Mouse (Mus musculus) heart, embryonic 11.5 days (tissue): Measurements from ENCODE around the gene Chst11. TPM values are rescaled to one million over a fixed set of nuclear protein-coding genes. Genes with fewer than 3 reads are reported as not detected.

ENCODE experiments used
- ATAC-seq: fragments of 200-750 bp; cut with Nextera tagmentation; replicated peaks from 2 replicates; pipeline ENCODE4 v1.8.0; 2017; ENCODE audit warnings: moderate library complexity; ENCODE audit not compliant: insufficient number of reproducible peaks, low FRiP score, low TSS enrichment
- H3K27ac ChIP-seq: fragments of 300-500 bp; sonication (generic); 2 replicates; pipeline ENCODE4 v1.5.1; 2014; ENCODE audit warnings: mild to moderate bottlenecking, low read depth, low read length
- H3K27me3 ChIP-seq: fragments of 300-500 bp; sonication (generic); 2 replicates; pipeline ENCODE4 v1.6.1; 2014; ENCODE audit warnings: mild to moderate bottlenecking, low read length, mixed read lengths; ENCODE audit not compliant: control insufficient read depth, insufficient read depth
- H3K36me3 ChIP-seq: fragments of 300-500 bp; sonication (generic); 2 replicates; pipeline ENCODE4 v1.6.1; 2014; ENCODE audit warnings: mild to moderate bottlenecking, low read length, moderate library complexity, mixed read lengths; ENCODE audit not compliant: control insufficient read depth, insufficient read depth
- H3K4me1 ChIP-seq: fragments of 300-500 bp; sonication (generic); 2 replicates; pipeline ENCODE4 v1.6.1; 2014; ENCODE audit warnings: low read length; ENCODE audit not compliant: control insufficient read depth, insufficient read depth
- H3K4me2 ChIP-seq: fragments of 300-500 bp; sonication (generic); 2 replicates; pipeline ENCODE4 v1.6.1; 2014; ENCODE audit warnings: mild to moderate bottlenecking, moderate library complexity
- H3K4me3 ChIP-seq: fragments of 300-500 bp; sonication (generic); 2 replicates; pipeline ENCODE4 v1.5.1; 2014; ENCODE audit warnings: low read depth, low read length
- H3K9ac ChIP-seq: fragments of 300-500 bp; sonication (generic); 2 replicates; pipeline ENCODE4 v1.6.1; 2014; ENCODE audit warnings: mild to moderate bottlenecking, low read depth, low read length, moderate library complexity
- H3K9me3 ChIP-seq: fragments of 300-500 bp; sonication (generic); replicated peaks from 2 replicates; pipeline ENCODE4 v1.6.1; 2016; ENCODE audit warnings: low read length; ENCODE audit not compliant: control insufficient read depth
- WGBS: fragments of 180-500 bp; shearing (Covaris S2); extraction: QIAGEN DNeasy Blood & Tissue Kit; methylation state at CpG from one replicate; pipeline ENCODE4 v1.1.7; 2014; ENCODE audit not compliant: insufficient replicate concordance; 5-methylcytosine and 5-hydroxymethylcytosine counted together
- polyA plus RNA-seq: library from polyadenylated mRNA; unstranded; fragments of >200 nt; fragmentation: Nextera tagmentation; extraction: Ambion mirVana; gene quantifications from 2 replicates; pipeline ENCODE4 v1.2.1, GENCODE M21; 2014

Gene Chst11
- polyA plus RNA-seq, 1 experiment from 2014 or later: 3.1 TPM

DNA sequence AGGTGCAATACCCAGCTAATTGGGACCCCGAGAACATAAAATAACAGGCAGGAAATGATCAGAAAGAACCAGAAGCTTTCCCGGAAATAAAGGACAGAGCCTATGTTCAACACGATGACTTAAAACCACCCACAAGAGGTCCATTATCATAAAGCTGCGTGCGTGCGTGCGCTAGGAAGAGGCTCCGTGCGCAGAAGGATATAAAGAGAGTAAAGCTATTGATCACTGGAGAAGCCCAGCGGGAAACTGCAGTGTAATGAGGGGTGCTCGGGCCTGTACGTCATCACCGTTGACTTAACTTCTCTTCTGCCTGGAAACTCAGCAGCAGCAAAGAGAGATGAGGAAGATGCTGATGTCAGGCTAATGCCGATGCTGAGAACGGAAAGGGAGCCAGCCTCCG, 224.8 kb downstream of the Chst11 start:
- WGBS: 76% methylated on average over 16 of the region's 16 CpGs
- H3K27ac ChIP-seq: no peak overlapping the region
- no peaks in the 10 kb centered on the region for H3K36me3 ChIP-seq
- H3K4me3 ChIP-seq: no peak overlapping the region
- H3K4me1 ChIP-seq: 0 out of 2 replicates have a peak, but pooled peaks cover 3% of the 10 kb centered on the region
- H3K4me2 ChIP-seq: no peak overlapping the region
- H3K27me3 ChIP-seq: no peaks in the 10 kb centered on the region
- H3K9me3 ChIP-seq: 0 out of 2 replicates have a peak, but pooled peaks cover 2% of the 10 kb centered on the region
- no peak overlapping the region for H3K9ac ChIP-seq
- ATAC-seq: no peak

DNA sequence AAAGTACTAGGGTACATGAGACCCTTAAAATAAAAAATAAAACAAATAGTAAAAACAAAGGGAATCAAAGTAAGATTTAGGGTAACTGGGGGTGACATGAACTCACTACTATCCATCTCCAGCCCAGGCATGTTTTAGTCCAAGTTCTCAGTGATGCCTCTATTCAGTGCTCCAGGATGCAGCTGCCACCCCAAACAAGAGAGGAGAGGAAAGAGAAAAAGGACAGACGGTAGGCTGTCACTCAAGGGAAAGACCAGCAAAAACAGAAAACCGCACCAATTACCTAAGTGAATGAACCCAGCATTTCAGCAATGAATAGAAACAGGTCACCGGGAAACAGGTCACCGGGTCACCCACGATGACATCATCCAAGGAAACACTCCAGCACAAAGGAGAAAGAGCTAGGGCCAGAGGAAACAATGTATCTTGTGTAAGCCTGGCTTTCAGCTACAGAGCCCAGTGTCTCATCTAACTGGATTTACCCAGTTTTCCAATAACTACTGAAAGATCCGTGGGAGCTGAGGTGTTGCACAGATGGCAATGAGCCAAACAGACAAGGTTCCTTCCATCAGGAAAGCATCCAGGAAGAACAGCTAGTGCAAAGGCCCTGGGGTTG, 225.8 kb downstream of the Chst11 start:
- Histone ChIP-seq H3K4me3 (no peak overlapping the region), H3K9me3 (0 out of 2 replicates have a peak, but pooled peaks cover 2% of the 10 kb centered on the region), H3K4me2 (no peak overlapping the region), H3K36me3 (no peaks in the 10 kb centered on the region), H3K27me3 (no peaks in the 10 kb centered on the region), H3K9ac (no peak overlapping the region), H3K27ac (no peak overlapping the region), H3K4me1 (0 out of 2 replicates have a peak, but pooled peaks cover 3% of the 10 kb centered on the region)
- WGBS: 47% methylated on average over 6 of the region's 6 CpGs
- no peak for ATAC-seq

DNA sequence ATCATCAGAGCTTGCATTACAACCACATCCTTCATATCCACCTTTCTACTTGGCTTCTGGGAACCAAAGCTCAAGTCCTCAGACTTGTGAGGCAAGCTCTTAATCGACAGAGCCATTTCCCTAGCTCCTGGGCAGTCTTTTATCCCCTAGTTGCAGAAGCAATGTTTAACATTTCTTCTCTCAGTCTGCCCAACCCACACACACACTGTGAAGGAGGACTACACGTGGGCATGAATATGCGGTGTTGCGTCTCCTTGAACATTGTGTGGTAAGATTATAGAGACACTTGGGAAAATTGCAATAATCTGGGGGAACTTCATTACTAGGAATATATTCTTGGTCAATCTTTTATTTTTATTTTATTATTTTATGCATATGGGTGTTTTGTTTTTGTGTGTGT, 227.3 kb downstream of the Chst11 start:
- no peak for ATAC-seq
- 88% methylated on average over 4 of the region's 4 CpGs for WGBS
- no peaks in the 10 kb centered on the region for H3K27me3 ChIP-seq

DNA sequence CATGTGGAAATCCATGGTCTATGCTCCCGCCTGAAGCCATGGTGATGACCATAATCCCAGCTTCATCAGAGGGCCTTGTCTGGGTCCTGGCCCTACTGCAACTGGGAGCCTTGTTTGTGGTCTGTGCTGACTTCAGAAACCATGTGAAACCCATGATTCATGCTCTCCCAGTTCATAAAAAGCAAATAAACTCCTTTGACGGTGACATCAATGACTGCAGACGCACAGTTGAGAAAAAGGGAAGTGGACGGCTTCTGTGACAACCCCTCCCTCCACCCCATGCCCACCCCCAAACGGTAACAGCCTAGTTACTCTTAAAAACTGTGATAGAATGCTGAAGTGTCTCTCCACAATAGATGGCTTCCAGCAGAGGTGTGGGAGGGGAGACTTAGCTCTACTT, 230.3 kb downstream of the Chst11 start:
- Histone ChIP-seq H3K4me1 (0 out of 2 replicates have a peak, but pooled peaks cover 3% of the 10 kb centered on the region), H3K4me2 (no peak overlapping the region), H3K27ac (no peak overlapping the region), H3K4me3 (no peak overlapping the region), H3K9ac (no peak overlapping the region), H3K27me3 (no peaks in the 10 kb centered on the region), H3K9me3 (0 out of 2 replicates have a peak, but pooled peaks cover 2% of the 10 kb centered on the region), H3K36me3 (no peaks in the 10 kb centered on the region)
- no peak for ATAC-seq
- 52% methylated on average over 5 of the region's 5 CpGs for WGBS

More for the DNA sequence above, 227.3 kb downstream of the Chst11 start:
- Histone ChIP-seq H3K36me3 (no peaks in the 10 kb centered on the region), H3K4me2 (no peak overlapping the region), H3K4me3 (no peak overlapping the region), H3K4me1 (0 out of 2 replicates have a peak, but pooled peaks cover 3% of the 10 kb centered on the region), H3K9ac (no peak overlapping the region), H3K27ac (no peak overlapping the region), H3K9me3 (0 out of 2 replicates have a peak, but pooled peaks cover 2% of the 10 kb centered on the region)

DNA sequence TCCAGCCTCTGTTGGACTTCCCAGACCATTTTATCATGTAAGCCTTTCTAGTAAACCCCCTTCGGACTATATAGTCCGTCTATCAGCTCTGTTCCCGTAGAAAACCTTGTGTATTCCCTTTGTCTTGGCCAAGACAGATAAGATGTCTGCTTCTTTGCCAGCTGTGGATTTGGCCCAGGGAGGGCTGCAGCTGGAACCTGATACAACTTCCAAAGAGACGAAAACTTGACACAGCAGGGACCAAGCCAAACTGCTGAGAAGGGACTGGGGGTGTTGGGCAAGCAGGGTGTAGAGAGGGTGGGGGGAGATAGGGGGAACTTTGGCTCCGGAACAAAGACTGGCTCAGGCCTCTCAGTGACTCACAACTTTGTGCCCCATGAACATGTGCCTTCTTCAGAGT, 232.0 kb downstream of the Chst11 start:
- H3K27me3 ChIP-seq: no peaks in the 10 kb centered on the region
- H3K9ac ChIP-seq: no peak overlapping the region
- H3K4me1 ChIP-seq: no peaks in the 10 kb centered on the region
- H3K36me3 ChIP-seq: no peaks in the 10 kb centered on the region
- H3K27ac ChIP-seq: no peak overlapping the region
- no peak overlapping the region for H3K4me3 ChIP-seq
- WGBS: 28% methylated on average over 5 of the region's 5 CpGs
- H3K9me3 ChIP-seq: 0 out of 2 replicates have a peak, but pooled peaks cover 2% of the 10 kb centered on the region
- ATAC-seq: no peak; the same call in 1 of the 2 replicates
- H3K4me2 ChIP-seq: no peak overlapping the region

DNA sequence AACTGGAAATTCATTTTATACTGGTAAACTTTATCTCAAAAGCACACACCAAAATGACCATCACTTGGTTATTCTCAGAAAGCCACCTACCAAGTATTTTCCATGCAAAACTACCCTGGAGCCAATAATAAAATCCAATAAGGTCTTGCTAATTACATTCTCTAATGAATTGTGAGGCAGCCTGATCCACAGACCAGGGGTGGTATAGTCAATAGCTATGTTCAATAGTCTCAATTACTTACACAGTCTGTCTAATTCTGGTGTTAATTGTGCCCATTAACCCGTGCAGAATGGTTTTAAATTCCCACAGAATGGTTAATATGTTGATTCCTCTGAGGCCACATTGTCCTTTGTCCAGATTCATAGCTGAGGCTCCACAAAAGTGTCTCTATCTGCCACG, 233.5 kb downstream of the Chst11 start:
- no peaks in the 10 kb centered on the region for H3K9me3 ChIP-seq
- no peaks in the 10 kb centered on the region for H3K27me3 ChIP-seq
- H3K27ac ChIP-seq: no peak overlapping the region
- H3K4me2 ChIP-seq: no peak overlapping the region
- H3K4me3 ChIP-seq: no peak overlapping the region
- H3K9ac ChIP-seq: no peak overlapping the region
- no peak for ATAC-seq
- WGBS: 71% methylated on average over 2 of the region's 2 CpGs
- no peaks in the 10 kb centered on the region for H3K4me1 ChIP-seq
- no peaks in the 10 kb centered on the region for H3K36me3 ChIP-seq

DNA sequence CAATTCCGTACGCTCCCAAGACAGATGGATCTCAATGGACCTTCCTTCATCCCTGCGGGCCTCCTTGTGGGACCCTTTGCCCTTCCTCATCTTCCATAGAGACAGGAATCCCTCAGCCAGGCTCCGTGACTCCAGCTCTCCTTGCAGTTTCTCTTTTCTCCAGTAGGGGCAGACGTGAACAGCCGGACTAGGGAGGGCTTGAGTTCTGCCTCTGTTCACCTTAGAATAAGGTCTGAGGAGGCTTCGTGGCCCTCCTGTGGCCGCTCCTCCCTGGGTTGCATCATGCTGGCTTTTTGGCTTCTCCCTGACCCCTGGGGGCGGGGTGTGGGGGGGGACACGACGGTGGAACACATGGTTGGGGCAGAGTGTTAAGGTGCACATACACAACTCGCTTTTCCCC, 234.4 kb downstream of the Chst11 start:
- H3K27ac ChIP-seq: no peak overlapping the region
- WGBS: 29% methylated on average over 12 of the region's 12 CpGs
- no peaks in the 10 kb centered on the region for H3K9me3 ChIP-seq
- H3K4me1 ChIP-seq: no peaks in the 10 kb centered on the region
- H3K36me3 ChIP-seq: no peaks in the 10 kb centered on the region
- ATAC-seq: no peak
- no peak overlapping the region for H3K4me3 ChIP-seq
- H3K27me3 ChIP-seq: no peaks in the 10 kb centered on the region
- H3K4me2 ChIP-seq: no peak overlapping the region
- H3K9ac ChIP-seq: no peak overlapping the region

DNA sequence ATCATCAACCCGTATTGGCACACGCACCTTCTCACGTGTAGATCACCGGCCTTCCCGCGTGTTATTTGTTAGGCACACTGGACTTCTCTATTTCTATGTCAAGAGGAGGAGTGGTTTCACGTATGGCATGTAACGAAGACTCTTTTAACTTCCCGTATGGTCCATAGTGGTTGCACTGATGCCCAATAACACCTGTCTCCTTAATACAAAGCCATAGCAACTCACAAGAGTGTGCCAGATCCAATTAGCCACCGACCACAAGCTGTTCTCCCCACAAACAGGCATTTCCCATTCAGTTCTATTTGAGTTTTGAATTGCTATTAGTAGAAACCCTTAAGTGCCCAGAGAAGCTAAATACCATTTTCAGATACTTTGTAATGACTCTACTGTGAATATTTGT, 234.9 kb downstream of the Chst11 start:
- Histone ChIP-seq H3K4me1 (no peaks in the 10 kb centered on the region), H3K36me3 (no peaks in the 10 kb centered on the region), H3K27ac (no peak overlapping the region), H3K27me3 (no peaks in the 10 kb centered on the region), H3K4me3 (no peak overlapping the region), H3K9me3 (no peaks in the 10 kb centered on the region), H3K4me2 (no peak overlapping the region), H3K9ac (no peak overlapping the region)
- ATAC-seq: no peak
- 82% methylated on average over 10 of the region's 10 CpGs for WGBS

DNA sequence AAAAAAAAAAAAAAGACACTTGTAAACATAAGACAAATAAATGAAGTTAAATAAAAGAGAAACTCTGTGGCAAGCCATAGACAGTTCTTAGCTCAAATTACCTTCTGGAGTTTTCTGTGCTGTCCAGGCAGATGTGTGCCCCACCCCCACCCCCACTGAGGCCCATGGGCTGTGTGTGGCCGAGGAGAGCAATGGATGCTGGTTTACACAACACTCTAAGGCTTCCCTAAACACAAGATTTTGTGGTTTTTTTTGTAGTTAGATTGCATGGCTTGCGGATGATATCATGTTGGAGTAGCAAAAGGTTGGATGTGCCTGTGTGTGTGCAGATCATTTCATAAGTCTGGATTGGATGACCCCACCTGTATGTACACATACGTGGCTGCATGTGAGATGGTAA, 235.5 kb downstream of the Chst11 start:
- Histone ChIP-seq H3K9me3 (no peaks in the 10 kb centered on the region), H3K36me3 (no peaks in the 10 kb centered on the region), H3K9ac (no peak overlapping the region), H3K27ac (no peak overlapping the region), H3K4me2 (no peak overlapping the region), H3K27me3 (no peaks in the 10 kb centered on the region), H3K4me3 (no peak overlapping the region), H3K4me1 (no peaks in the 10 kb centered on the region)
- ATAC-seq: no peak
- 84% methylated on average over 3 of the region's 3 CpGs for WGBS
